Mouse (Mus musculus): ENCODE data around the gene Gm42878.

Gene Gm42878

GRCm38 (mm10) chr5:121544910-121545792 lies at the start of gene Gm42878, which contains the start of gene Adam1a:
Gene Gm42878, minus strand, starts transcription at chr5:121545482.
Gene Adam1a, minus strand, starts transcription at chr5:121545482.
- CTCF ChIA-PET = interaction anchor here (0.6 kb wide), 1 partner anchor 579 kb away, joined by 7 read pairs; no protein-coding TSS in a partner anchor

DNA sequence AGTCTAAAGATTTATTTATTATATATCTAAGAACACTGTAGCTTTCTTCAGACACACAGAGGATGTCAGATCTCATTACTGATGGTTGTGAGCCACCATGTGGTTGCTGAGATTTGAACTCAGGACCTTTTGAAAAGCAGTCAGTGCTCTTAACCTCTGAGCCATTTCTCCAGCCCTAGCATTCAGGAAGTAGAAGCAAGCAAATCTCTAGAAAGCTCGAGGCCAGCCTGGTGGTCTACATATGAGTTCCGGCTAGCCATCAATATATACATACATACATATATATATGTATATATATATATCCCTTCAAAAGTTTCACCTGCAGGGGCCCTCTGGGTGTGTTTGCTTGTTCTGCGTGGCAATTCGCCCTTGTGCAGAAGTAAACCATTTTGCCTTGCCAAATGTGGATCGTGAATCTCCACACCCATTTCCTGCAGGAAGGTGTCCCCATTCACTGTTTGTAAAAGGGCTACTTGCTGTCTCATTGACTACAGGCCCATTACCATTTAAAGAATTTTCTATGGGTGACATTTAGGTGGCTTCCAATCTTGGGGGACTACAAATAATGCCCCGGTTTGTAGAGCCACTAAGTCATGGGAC lies 49.5 kb upstream of the Gm42878 start:
- CTCF ChIA-PET = no interaction called here

- CTCF ChIA-PET = interaction anchor here (0.8 kb wide), 1 partner anchor 9 kb away, joined by 3 read pairs; no protein-coding TSS in a partner anchor
Measured at GRCm38 (mm10) chr5:121593451-121594401, 48.4 kb upstream of the Gm42878 start, which contains the start of gene Aldh2. Gene Aldh2, minus strand, starts transcription at chr5:121593824.

DNA sequence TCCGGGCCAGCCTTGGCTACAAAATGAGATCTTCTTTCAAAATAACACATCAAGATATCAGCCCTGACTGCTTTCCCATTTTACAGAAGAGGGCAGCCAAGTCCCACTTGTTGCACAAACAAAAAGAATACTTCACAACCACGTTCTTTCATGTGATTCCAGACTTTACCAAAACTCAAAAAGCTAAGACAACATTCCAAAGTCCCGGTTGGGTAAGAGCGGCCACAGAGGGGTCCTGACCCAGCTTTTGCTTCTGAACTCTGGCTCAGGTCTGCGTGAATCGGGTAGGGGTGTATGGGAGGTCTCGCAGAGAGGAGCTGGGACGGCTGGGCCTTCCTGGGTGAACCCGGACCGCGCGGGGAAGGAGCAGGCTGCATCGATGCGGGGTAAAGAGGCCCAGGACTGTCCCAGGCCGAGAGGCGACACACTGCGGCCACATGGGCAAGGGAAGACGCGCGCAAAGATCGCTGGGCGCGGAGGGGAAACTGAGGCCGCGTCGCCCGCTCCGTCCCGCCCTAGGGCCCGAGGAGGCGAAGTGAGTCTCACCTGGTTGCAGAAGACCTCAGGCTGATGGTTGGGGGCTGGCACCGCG lies 47.6 kb upstream of the Gm42878 start:
- CTCF ChIA-PET = no interaction called here

- CTCF ChIA-PET = no interaction called here
Measured at GRCm38 (mm10) chr5:121592064-121592815, 47.0 kb upstream of the Gm42878 start.

DNA sequence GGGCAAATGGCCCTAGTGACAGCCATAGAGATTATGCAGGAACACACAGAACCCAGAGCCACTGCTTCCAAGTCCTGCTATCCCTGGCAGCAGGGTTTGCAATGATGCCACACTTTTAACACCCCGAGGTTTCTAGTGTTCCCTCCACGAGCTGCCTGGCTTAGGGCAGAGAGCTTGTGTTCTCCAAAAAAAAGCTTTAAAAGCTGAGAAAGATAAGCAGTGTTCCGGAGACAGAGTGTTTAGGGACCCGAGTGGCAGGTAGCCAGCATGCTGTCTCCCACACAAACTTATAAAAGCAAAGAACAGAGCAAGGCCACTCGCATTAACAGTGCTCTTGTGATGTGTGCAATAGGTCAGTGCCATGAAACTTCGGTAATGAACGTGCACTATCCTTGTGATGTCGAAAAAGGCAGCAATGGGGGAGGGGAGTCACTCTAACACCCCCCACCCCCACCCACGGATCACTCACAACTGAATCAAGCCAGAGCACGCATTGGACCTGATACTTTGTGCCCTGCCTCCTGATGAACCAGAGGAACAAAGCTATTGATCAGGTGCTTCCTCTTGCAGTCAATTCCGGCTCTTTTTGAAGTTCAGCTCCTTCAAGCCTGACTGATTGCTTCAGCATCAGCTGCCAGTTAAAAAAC lies 46.3 kb upstream of the Gm42878 start:
- CTCF ChIA-PET = no interaction called here

DNA sequence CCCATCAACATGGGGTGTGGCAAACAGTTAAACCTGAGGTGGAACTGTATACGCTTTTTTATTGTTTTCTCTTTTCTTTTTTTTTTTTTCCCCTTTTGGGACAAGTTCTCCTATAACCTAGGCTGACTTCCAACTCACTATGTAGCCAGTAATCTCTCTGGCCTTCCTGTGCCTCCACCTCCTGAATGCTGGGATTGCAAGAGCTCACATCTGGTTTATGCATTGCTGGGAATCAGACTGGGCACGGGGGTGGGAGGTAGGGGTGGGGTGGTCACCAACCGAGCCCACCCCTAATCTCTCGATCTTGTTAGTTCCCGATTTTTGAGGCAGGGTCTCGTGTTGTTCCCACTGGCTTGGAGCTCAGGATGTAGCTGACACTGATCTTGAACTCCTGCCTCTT lies 44.6 kb upstream of the Gm42878 start:
- CTCF ChIA-PET = no interaction called here

GRCm38 (mm10) chr5:121586400-121587039 lies 41.2 kb upstream of the Gm42878 start:
- CTCF ChIA-PET = no interaction called here

GRCm38 (mm10) chr5:121585699-121586098 lies 40.4 kb upstream of the Gm42878 start:
- CTCF ChIA-PET = interaction anchor here (0.7 kb wide), 1 partner anchor 9 kb away, joined by 4 read pairs; no protein-coding TSS in a partner anchor

DNA sequence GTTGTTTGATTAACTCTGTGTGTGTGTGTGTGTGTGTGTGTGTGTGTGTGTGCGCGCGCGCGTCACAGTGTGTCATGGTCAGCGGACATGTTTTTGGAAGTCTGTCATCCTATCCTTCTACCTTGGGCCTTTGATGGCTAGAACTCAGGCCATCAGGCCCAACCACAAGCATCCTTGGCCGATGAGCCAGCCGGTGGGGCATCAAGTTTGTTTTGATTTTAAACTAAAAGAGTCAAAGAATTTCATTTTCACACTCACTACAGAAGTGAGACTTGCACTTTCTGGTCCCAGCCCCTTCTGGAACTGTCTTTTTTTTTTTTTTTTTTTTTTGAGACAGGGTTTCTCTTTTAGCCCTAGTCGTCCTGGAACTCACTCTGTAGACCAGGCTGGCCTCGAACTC lies 39.7 kb upstream of the Gm42878 start:
- CTCF ChIA-PET = interaction anchor here (0.6 kb wide), 2 partner anchors 28 to 228 kb away, joined by 3 read pairs; no protein-coding TSS in a partner anchor

GRCm38 (mm10) chr5:121583765-121584501 lies 38.7 kb upstream of the Gm42878 start:
- CTCF ChIA-PET = interaction anchor here (0.7 kb wide), 1 partner anchor 10 kb away, joined by 3 read pairs; no protein-coding TSS in a partner anchor

DNA sequence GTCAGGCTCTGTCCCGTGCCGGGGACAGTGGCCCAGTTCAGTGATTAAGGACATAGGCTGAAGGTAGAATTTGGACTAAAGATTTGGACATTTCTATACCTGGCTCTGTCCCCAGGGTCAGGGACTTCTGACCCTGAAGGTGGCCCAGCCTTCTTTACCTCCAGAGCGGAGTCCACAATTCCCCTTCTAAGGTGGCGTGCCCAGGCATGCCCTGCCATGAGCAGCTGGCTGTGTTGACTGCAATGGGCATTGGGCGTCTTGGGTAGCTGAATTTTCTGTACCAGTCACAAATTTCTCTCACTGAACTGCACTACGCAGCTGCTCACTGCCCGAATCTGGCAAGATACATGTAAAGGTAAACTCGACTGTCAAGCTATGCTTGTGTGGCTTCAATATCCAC lies 36.7 kb upstream of the Gm42878 start:
- CTCF ChIA-PET = no interaction called here

GRCm38 (mm10) chr5:121576927-121577488 lies 31.7 kb upstream of the Gm42878 start:
- CTCF ChIA-PET = interaction anchor here (0.6 kb wide), 1 partner anchor 9 kb away, joined by 4 read pairs; no protein-coding TSS in a partner anchor

- CTCF ChIA-PET = no interaction called here
Measured at GRCm38 (mm10) chr5:121575867-121576266, 30.6 kb upstream of the Gm42878 start.

- CTCF ChIA-PET = no interaction called here
Measured at GRCm38 (mm10) chr5:121574145-121574544, 28.9 kb upstream of the Gm42878 start.

DNA sequence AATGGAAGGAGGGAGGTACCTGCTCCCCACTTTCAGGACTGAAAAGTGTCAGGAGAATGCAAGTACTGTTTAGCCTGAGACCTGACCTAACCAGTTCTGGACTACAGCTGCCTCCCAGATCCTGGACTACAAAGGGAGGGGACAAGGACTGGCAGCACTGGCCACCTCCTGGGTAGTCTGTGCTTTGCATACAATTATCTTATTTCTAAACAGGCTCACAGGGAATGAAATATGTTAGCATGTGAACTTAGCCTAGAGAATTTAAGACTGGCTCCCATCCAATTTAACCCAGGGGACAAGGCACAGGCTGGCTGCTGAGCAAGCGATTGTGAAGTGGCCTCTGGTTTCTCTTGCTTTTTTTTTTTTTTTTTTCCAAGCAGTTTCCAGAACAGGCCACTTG lies 25.5 kb upstream of the Gm42878 start:
- CTCF ChIA-PET = interaction anchor here (0.6 to 0.7 kb wide), 3 partner anchors 19 to 105 kb away, joined by 5 to 6 read pairs (median 5); no protein-coding TSS in a partner anchor

DNA sequence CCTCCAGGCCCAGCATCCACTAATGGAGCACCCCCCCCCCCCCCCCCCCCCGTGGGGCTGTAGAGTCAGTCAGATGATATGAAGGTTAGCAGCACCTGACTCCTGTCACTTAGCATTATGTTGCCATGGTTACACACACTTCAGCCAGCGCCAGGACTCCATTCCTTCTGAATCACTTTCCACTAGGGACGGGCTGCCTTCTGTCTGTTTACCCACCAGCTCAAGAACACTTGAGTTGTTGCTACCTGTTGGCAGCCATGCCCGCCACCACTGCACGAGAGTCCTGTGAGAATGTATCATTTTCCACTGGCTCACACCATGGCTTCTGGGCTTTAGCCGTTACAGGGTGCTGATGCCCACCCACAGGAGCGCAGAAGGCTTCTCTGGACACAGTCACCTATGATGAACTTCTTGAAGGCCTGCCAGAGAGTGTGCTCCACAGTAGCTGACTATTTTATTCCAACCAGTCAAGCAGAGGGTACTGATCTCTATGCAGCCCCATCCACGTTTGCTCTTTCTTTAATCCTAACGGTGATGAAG lies 24.7 kb upstream of the Gm42878 start:
- CTCF ChIA-PET = interaction anchor here (0.8 kb wide), 1 partner anchor 298 kb away, joined by 15 read pairs; no protein-coding TSS in a partner anchor

All from spleen, embryonic (tissue).